Mouse (Mus musculus) Patski (cell line): ENCODE measurements around the gene Tmcc3. TPM values are rescaled to one million over a fixed set of nuclear protein-coding genes. Genes with fewer than 3 reads are reported as not detected.

Experiments
- ATAC-seq: fragments of 100-300 bp; one replicate; pipeline ENCODE4 v1.8.0; 2021
- CTCF ChIA-PET: fragments of 350-600 bp; sonication (Branson Sonifier 250); formaldehyde crosslinking; loops from one replicate; lab custom pipeline; 2022; ENCODE audit warnings: inconsistent platforms; lab: Charles Lee
- POLR2A ChIA-PET: fragments of 350-600 bp; sonication (Branson Sonifier 250); formaldehyde crosslinking; loops from one replicate; lab custom pipeline; 2022; ENCODE audit warnings: antibody characterized with exemption, inconsistent platforms; lab: Charles Lee
- DNase-seq: peaks from one replicate; pipeline ENCODE4 v3.0.0-alpha.2; 2011; ENCODE audit warnings: low read depth, low spot score
- H3K27me3 ChIP-seq: fragments of 371-371 bp; one replicate; pipeline ENCODE4 v1.5.1; 2021
- CTCF ChIP-seq: fragments of 100-300 bp; IDR thresholded peaks from one replicate; pipeline ENCODE4 v1.5.1; 2021
- in situ Hi-C: fragments of 300-500 bp; cut with MboI; formaldehyde crosslinking; loops from 3 replicates; pipeline ENCODE4 v1.11.1; 2018; ENCODE audit warnings: low pct_unique_long_range_greater_than_20kb, mixed read lengths
- polyA plus RNA-seq: library from polyadenylated mRNA; unstranded; gene quantifications from one replicate; pipeline ENCODE4 v1.2.3, GENCODE M21; 2021

Gene Tmcc3
- polyA plus RNA-seq, 1 experiment from 2014 or later = 6.7 TPM

DNA sequence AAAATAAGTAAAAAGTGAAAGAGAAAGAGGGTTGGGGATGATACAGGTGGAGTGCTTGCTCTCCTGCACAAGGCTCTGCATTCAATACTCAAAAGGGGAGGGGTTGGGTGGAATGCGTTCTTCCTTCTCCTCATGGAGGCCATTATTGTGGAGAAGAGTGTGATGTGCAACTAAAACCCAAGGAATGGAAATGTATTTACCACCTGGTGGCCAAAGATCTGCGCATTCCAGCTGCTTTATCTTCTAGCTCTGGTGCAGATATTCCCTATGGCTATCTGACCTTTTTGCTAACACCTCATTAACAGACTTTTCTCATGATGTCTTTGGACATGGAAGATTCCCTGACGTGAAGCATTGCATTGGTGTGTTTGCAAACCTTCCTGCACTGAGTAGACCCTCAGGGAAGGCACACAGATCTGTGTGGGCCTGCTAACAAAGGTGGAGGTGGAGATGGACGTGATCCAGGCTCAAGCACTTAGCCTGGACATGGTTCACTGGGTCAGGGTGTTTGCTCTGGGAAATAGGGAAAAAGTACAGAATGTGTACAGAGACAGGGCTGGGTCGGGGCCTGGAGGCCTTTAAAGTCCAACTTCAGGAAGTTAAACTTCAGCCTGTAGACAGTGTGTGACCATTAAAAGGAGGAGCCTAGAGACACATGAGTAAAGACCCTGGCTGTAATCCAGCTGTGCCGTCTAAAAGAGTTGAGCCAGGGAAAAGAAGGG, 245.8 kb downstream of the Tmcc3 start:
- ChIA-PET CTCF (no interaction called here), POLR2A (no interaction called here)
- in situ Hi-C loops = no loop called here
- H3K27me3 ChIP-seq = no peaks in the 10 kb centered on the region
- DNase-seq = no peak
- no peak for TF ChIP-seq CTCF
- ATAC-seq = no peak

DNA sequence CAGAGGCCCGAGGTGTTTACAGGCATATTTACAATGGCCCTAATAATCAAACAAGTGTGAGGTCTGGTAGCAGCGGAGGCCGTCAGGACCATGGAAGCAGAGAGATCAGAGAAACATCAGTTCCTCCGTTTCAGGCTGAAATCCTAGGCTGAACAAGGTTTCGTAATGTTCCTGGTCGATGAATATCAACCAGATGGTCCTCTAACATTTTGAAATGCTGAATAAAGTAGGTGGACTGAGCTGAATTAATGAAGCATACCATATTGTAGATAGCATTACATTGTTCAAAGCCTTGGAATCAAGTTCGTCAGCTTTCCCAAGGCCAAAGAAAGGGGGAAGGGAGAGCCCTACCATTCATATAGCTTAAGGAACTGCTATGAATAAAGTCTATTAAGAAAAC, 247.1 kb downstream of the Tmcc3 start:
- H3K27me3 ChIP-seq = no peaks in the 10 kb centered on the region
- ATAC-seq = no peak
- TF ChIP-seq CTCF = no peak
- in situ Hi-C loops = no loop called here
- no peak for DNase-seq
- POLR2A ChIA-PET = no interaction called here
- CTCF ChIA-PET = interaction anchor here (0.9 to 1.0 kb wide), 2 partner anchors 12 to 15 kb away, joined by 3 read pairs; no protein-coding TSS in a partner anchor

DNA sequence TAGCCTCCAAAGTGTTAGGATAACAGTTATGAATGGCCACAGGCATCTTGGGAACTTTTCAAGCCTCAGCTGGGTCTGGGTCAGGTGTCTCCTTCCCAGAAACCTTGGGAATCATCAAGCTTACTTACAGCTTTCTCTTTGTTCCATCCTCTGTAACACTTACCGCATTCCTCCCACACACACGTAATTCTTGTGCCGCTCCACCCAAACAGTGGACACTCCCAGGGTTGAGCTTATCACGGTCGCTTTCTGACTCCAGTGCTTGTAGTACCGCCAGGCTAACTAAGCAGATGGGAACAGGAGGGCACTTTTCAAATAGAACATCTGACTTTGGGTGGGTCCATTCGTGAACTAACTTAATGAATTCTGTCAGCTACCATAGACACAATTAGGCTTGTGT, 249.6 kb downstream of the Tmcc3 start:
- TF ChIP-seq CTCF = no peak
- in situ Hi-C loops = no loop called here
- ChIA-PET CTCF (interaction anchor here (0.9 to 1.1 kb wide), 4 partner anchors 8 to 36 kb away, joined by 3 to 4 read pairs (median 3); no protein-coding TSS in a partner anchor), POLR2A (interaction anchor here (0.6 kb wide), 1 partner anchor 415 kb away, joined by 3 read pairs; no protein-coding TSS in a partner anchor)
- H3K27me3 ChIP-seq = no peaks in the 10 kb centered on the region
- ATAC-seq (no peak), DNase-seq (no peak)

DNA sequence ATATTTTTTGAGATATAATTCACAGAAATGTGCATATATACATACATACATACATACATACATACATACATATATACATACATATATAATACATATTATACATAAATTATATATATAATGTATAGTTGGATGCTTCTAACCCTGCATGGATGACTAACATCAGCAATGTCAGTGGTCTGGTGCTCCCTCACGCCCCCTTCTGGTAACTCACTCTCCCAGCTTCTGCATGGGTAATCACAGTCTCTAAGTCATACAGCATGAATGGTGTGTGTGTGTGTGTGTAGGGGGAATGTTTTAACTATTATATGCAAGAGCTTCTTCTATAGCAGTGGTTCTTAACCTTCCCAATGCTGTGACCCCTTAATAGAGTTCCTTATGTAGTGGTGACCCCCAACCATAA, 250.4 kb downstream of the Tmcc3 start:
- POLR2A ChIA-PET = interaction anchor here (0.6 kb wide), 1 partner anchor 415 kb away, joined by 3 read pairs; no protein-coding TSS in a partner anchor
- in situ Hi-C loops = no loop called here
- ATAC-seq = no peak
- CTCF ChIA-PET = interaction anchor here (0.9 to 1.1 kb wide), 2 partner anchors 13 to 37 kb away, joined by 3 to 4 read pairs; no protein-coding TSS in a partner anchor
- no peaks in the 10 kb centered on the region for H3K27me3 ChIP-seq
- no peak for DNase-seq
- TF ChIP-seq CTCF = peak; percentile 62

DNA sequence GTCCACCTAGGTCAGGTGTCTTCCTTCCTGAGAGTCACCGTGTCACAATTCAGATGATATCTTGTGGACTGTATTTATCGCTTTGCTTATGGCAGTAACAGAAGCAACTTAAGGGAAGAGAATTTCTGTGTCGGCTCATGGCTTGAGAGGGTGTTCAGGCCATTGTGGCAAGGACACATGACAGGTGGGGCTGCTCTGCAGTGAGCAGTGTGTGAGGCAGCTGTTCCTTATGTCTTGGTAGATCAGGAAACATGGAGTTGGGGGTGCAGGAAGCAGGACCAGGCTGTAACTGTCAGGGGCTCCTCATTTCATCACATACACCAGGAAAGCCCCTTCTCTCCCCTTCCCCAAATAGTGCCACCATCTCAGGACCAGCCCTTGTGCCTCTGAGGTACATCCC, 251.2 kb downstream of the Tmcc3 start:
- in situ Hi-C loops = no loop called here
- ATAC-seq (no peak), DNase-seq (no peak)
- POLR2A ChIA-PET = no interaction called here
- TF ChIP-seq CTCF = no peak
- CTCF ChIA-PET = interaction anchor here (0.9 kb wide), 1 partner anchor 13 kb away, joined by 4 read pairs; no protein-coding TSS in a partner anchor
- H3K27me3 ChIP-seq = no peaks in the 10 kb centered on the region

DNA sequence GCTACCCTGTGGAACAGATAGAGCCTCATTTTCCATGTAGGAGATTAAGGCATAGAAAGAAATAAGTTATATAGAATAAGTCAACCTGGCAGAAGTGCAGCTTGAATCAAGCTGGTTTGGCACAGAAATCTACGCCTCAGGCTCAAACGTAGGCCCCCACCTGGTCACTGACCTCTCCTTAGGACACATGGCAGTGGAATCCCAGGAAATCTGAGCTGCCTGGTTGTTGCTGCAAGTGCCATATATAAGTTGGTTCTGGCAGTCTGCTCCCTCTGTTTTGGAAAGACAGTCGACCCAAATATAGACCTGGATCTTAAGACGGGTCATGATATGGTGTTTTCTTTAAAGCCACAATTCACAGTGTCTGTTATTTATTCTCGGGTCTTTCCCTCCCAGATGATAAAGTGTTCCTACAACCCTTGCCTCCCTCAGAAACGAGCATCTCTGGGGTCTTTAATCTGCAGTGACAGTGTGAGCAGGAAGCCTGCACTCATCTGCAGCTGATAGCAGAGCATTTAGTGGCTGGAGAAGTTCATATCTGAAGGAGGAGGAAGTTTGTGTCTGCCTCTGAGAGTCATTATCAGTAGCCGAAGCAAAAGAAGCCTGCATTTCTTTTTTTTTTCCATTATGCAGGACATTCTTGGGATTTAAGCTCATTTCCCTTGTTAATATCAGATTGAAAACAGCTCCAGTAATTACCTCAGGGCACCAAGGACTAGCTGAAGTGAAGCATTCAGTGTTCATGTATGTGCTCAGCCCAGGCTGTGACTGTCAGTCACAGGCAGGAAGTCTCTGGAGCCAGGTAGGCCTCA, 253.9 kb downstream of the Tmcc3 start:
- in situ Hi-C loops = no loop called here
- no peak for DNase-seq
- POLR2A ChIA-PET = interaction anchor here (0.6 kb wide), 1 partner anchor 387 kb away, joined by 3 read pairs; no protein-coding TSS in a partner anchor
- no peaks in the 10 kb centered on the region for H3K27me3 ChIP-seq
- TF ChIP-seq CTCF = no peak
- ATAC-seq = no peak
- CTCF ChIA-PET = interaction anchor here (0.8 to 1.4 kb wide), 2 partner anchors 9 to 19 kb away, joined by 3 read pairs; no protein-coding TSS in a partner anchor

DNA sequence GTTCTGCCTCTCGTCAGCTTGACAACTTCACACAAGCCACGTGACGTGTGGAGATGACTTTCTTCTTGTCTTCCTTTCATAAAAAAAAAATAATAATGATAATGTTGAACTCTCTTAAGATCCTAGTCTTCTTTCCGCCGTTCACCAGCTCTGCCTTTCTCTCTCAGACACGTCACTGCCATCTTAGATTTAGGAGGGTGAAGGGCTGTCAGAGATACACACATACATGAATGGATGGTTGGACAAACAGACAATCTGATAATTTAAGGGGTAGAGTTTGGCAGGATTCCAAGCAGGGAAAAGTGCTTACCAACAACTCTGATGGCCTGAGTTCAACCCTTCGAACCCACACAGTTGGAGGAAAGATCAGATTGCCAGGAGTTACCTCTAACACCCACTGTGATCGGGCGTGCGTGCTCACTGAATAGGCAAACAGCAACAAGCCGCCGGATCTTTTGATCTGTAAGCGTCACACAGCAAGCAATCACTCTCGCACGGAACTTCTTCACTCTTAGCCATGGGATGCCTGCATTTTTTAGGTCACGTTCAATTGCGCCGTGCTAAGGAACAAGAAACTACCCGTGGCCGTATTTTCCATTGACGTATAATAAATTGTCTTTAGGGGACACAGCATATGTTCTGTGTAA, 254.6 kb downstream of the Tmcc3 start:
- DNase-seq (no peak), ATAC-seq (no peak)
- TF ChIP-seq CTCF = no peak
- POLR2A ChIA-PET = no interaction called here
- no peaks in the 10 kb centered on the region for H3K27me3 ChIP-seq
- in situ Hi-C loops = no loop called here
- CTCF ChIA-PET = interaction anchor here (0.8 to 1.4 kb wide), 2 partner anchors 10 to 20 kb away, joined by 3 read pairs; no protein-coding TSS in a partner anchor

DNA sequence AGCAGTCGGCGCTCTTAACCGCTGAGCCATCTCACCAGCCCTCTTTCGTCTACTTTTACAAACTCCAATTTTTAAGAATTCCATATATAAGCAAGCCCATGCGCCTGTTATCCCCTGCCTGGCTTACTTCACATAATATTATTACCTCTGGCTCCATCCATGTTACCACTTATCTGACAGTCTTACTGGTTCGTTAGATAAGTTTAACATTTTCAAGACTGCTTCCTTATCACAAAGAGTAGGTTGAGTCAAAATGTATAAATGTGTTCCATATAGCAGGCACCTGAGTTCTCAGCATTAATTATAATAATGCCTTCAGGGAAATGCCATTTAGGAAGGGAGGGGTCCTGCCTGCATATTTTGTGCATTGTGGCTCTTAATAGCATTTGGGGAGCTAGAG, 255.5 kb downstream of the Tmcc3 start:
- in situ Hi-C loops = no loop called here
- TF ChIP-seq CTCF = no peak
- POLR2A ChIA-PET = no interaction called here

DNA sequence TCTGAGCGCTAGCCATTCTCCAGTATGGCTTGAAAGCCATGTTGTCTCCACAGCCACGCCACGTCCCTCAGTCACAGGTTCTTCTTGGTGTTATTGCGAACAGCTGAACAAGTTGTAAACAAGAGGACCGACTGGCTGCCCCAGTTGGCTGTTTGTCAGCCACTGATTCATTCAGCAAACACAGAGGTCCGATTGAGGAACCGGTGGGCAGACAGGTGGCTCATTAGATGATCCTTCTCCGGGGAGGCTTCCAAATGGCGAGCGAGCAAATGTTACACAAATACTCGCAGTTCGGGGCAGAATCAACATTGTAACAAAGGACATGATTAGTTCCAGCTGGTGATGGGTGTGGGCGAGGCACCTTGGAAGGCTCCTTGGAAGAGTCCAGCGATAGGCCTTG, 256.2 kb downstream of the Tmcc3 start:
- DNase-seq (no peak), ATAC-seq (no peak)
- in situ Hi-C loops = no loop called here
- POLR2A ChIA-PET = no interaction called here
- H3K27me3 ChIP-seq = no peaks in the 10 kb centered on the region
- CTCF ChIA-PET = no interaction called here
- no peak for TF ChIP-seq CTCF

More for the DNA sequence above, 255.5 kb downstream of the Tmcc3 start:
- no peak for DNase-seq
- CTCF ChIA-PET = no interaction called here
- H3K27me3 ChIP-seq = no peaks in the 10 kb centered on the region
- no peak for ATAC-seq

DNA sequence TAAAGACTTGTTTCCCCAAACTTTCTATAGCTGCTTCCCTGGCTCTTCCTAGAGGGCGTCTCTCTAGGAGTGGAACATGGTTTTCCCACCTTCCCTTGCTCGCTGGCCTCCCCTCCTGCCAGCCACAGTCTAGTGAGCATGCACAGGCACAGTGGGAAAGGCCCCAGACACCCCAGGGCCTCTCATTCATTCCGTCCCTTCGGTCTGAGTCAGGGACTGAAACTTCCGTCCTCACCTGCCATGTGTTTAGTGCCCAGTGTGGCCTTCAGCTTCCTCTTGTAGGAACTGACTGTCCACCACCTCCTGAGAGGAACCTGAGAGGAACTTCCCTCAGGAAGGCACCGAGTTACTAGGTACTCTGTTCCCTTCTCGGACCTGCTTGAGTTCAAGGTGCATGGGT, 257.1 kb downstream of the Tmcc3 start:
- no peak for ATAC-seq
- in situ Hi-C loops = no loop called here
- ChIA-PET POLR2A (no interaction called here), CTCF (no interaction called here)
- DNase-seq = no peak
- no peaks in the 10 kb centered on the region for H3K27me3 ChIP-seq
- TF ChIP-seq CTCF = no peak
